Mouse (Mus musculus) stomach, postnatal 0 days (tissue): ENCODE data around the gene Rasl11b.

Experiments
- CTCF ChIP-seq: IDR thresholded peaks from 2 replicates; pipeline ENCODE4 v1.5.1; 2016; ENCODE audit warnings: antibody characterized with exemption, low read depth, mild to moderate bottlenecking, moderate library complexity
- EP300 ChIP-seq: optimal IDR thresholded peaks from 2 replicates; pipeline ENCODE3; 2016; ENCODE audit warnings: antibody characterized with exemption

DNA sequence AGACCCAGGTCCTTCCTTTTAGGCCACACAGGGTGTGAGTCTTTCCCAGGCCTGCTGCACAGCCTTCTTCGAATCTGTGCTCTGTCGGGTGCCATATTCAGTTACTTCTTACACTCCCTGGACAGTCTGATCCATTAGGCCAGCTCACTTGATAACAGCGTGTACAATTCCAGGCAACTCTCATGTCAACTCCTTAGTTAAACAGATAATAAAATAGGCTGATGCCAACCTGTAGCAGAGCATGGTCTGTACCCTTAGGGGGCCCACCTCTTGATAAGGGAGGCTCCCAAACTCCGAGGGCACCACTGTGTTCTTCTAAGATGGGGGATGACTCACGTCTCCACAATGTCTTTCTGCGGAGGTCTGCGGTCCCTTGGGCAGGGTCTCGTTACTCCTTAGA is 45.2 kb downstream of the Rasl11b start:
- TF ChIP-seq CTCF (no peak), EP300 (no peak)
